In genomic region chr9:117212023-117212422, GRCm38 (mm10) we compare ENCODE assay signal across 23 mouse cellular contexts.
"Had no signal": no experiment of that assay in that cellular context is flagged by ENCODE, and none has a peak within 500 bp of the region (broad histone marks: within the 10 kb centered on the region; RNA-seq: fewer than 3 reads in every experiment).

No protein-coding gene starts in this region.

- H3K27ac ChIP-seq: kidney, postnatal 0 days; layer of hippocampus, adult 2 months; left cerebral cortex, adult 2 months; limb, embryonic 13.5 days; liver, embryonic 13.5 days; midbrain, embryonic 10.5 days; neural tube, embryonic 12.5 days; neural tube, embryonic 15.5 days; stomach, postnatal 0 days had no signal

- DNase-seq: kidney, adult 11 months; kidney, adult 9 months; kidney, postnatal 25 days; layer of hippocampus, adult 9-11 months; left cerebral cortex, postnatal 4 days; liver, embryonic 13.5 days; lung, adult 2 months; midbrain, embryonic 14.5 days; right cerebral cortex, adult 18-20 months; right cerebral cortex, postnatal 14 days; right cerebral cortex, postnatal 4 days; thymus, adult 2 months; thymus, postnatal 14 days; thymus, postnatal 4 days had no signal

- H3K27me3 ChIP-seq: limb, embryonic 13.5 days; liver, embryonic 13.5 days; megakaryocyte, embryonic 14.5 days; neural tube, embryonic 12.5 days; neural tube, embryonic 15.5 days had no signal

- H3K9me3 ChIP-seq: limb, embryonic 13.5 days; liver, embryonic 13.5 days; midbrain, embryonic 10.5 days; neural tube, embryonic 12.5 days; neural tube, embryonic 15.5 days had no signal

- H3K4me3 ChIP-seq: layer of hippocampus, adult 2 months; left cerebral cortex, adult 2 months; limb, embryonic 13.5 days; liver, embryonic 13.5 days; megakaryocyte, embryonic 14.5 days; midbrain, embryonic 10.5 days; neural tube, embryonic 12.5 days; neural tube, embryonic 15.5 days had no signal

- H3K9ac ChIP-seq: limb, embryonic 13.5 days; liver, embryonic 13.5 days; neural tube, embryonic 12.5 days; neural tube, embryonic 15.5 days had no signal

- H3K4me1 ChIP-seq: liver, embryonic 13.5 days; megakaryocyte, embryonic 14.5 days had no signal

- H3K4me2 ChIP-seq: limb, embryonic 13.5 days; liver, embryonic 13.5 days; neural tube, embryonic 12.5 days; neural tube, embryonic 15.5 days had no signal

- H3K36me3 ChIP-seq: limb, embryonic 13.5 days; liver, embryonic 13.5 days; midbrain, embryonic 10.5 days; neural tube, embryonic 12.5 days; neural tube, embryonic 15.5 days had no signal
